Mouse (Mus musculus): ENCODE measurements around the gene Rnase11.

- TF ChIP-seq CTCF (IDR thresholded peaks at IDR 0.05; ENCODE audit: low read depth, low read length) (no peak), POLR2A (IDR thresholded peaks at IDR 0.05; ENCODE audit: insufficient read depth, low read length) (no peak), EP300 (IDR thresholded peaks at IDR 0.05; ENCODE audit: insufficient read depth, low read depth, low read length) (no peak)
These were observed 8.2 kb downstream of the Rnase11 start, which contains the start of gene Rnase9 for GRCm38 (mm10) chr14:51041769-51042168.

Measured in ES-Bruce4 (cell line).